Mouse (Mus musculus) neural tube, embryonic 12.5 days (tissue): ENCODE data around the gene Shisa5. TPM values are rescaled to one million over a fixed set of nuclear protein-coding genes. Genes with fewer than 3 reads are reported as not detected.

ENCODE experiments used
- ATAC-seq: fragments of 200-750 bp; cut with Nextera tagmentation; 2 replicates; pipeline ENCODE4 v1.8.0; 2017; ENCODE audit warnings: low read depth, mild to moderate bottlenecking, moderate TSS enrichment, moderate library complexity; ENCODE audit not compliant: low FRiP score
- H3K27ac ChIP-seq: fragments of 300-500 bp; sonication (generic); 2 replicates; pipeline ENCODE4 v1.5.1; 2016
- H3K27me3 ChIP-seq: fragments of 300-500 bp; sonication (generic); replicated peaks from 2 replicates; pipeline ENCODE4 v1.6.1; 2016; ENCODE audit warnings: mild to moderate bottlenecking
- H3K36me3 ChIP-seq: fragments of 300-500 bp; sonication (generic); 2 replicates; pipeline ENCODE4 v1.6.1; 2016; ENCODE audit warnings: mild to moderate bottlenecking
- H3K4me1 ChIP-seq: fragments of 300-500 bp; sonication (generic); 2 replicates; pipeline ENCODE4 v1.6.1; 2016
- H3K4me2 ChIP-seq: fragments of 300-500 bp; sonication (generic); replicated peaks from 2 replicates; pipeline ENCODE4 v1.6.1; 2016; ENCODE audit warnings: mild to moderate bottlenecking
- H3K4me3 ChIP-seq: fragments of 300-500 bp; sonication (generic); 2 replicates; pipeline ENCODE4 v1.5.1; 2016
- H3K9ac ChIP-seq: fragments of 300-500 bp; sonication (generic); 2 replicates; pipeline ENCODE4 v1.6.1; 2016; ENCODE audit warnings: mild to moderate bottlenecking
- H3K9me3 ChIP-seq: fragments of 300-500 bp; sonication (generic); 2 replicates; pipeline ENCODE4 v1.6.1; 2016; ENCODE audit warnings: mild to moderate bottlenecking
- WGBS: fragments of 180-500 bp; shearing (Covaris S2); methylation state at CpG from one replicate; pipeline ENCODE4 v1.1.7; 2016; 5-methylcytosine and 5-hydroxymethylcytosine counted together
- polyA plus RNA-seq: library from polyadenylated mRNA; unstranded; fragments of >200 nt; fragmentation: Nextera tagmentation; extraction: Ambion mirVana; gene quantifications from 2 replicates; pipeline ENCODE4 v1.2.1, GENCODE M21; 2016

Shisa5 gene
- polyA plus RNA-seq, 1 experiment from 2014 or later: 45.0 TPM

- no peak for ATAC-seq
- H3K9me3 ChIP-seq: no peaks in the 10 kb centered on the region
- no peak overlapping the region for H3K4me3 ChIP-seq
- WGBS: 86% methylated on average over 9 of the region's 9 CpGs
- no peak overlapping the region for H3K27ac ChIP-seq
- H3K4me2 ChIP-seq: no peak overlapping the region
- no peaks in the 10 kb centered on the region for H3K27me3 ChIP-seq
- peaks cover 7% of the 10 kb centered on the region for H3K4me1 ChIP-seq
- H3K9ac ChIP-seq: no peak overlapping the region
- H3K36me3 ChIP-seq: no peaks in the 10 kb centered on the region; the same call in 1 of the 2 replicates
Observed at GRCm38 (mm10) chr9:109049996-109050673, 11.8 kb downstream of the Shisa5 start.

GRCm38 (mm10) chr9:109050674-109050997 is 12.3 kb downstream of the Shisa5 start:
- 89% methylated on average over 3 of the region's 3 CpGs for WGBS
- Histone ChIP-seq H3K4me2 (no peak overlapping the region), H3K4me3 (no peak overlapping the region), H3K9me3 (no peaks in the 10 kb centered on the region), H3K27ac (no peak overlapping the region), H3K36me3 (no peaks in the 10 kb centered on the region; the same call in 1 of the 2 replicates), H3K9ac (no peak overlapping the region), H3K4me1 (peaks cover 12% of the 10 kb centered on the region), H3K27me3 (no peaks in the 10 kb centered on the region)
- ATAC-seq: no peak

GRCm38 (mm10) chr9:109051011-109051501 is 12.7 kb downstream of the Shisa5 start:
- H3K4me2 ChIP-seq: no peak overlapping the region
- no peak for ATAC-seq
- no peak overlapping the region for H3K4me3 ChIP-seq
- 88% methylated on average over 13 of the region's 13 CpGs for WGBS
- no peaks in the 10 kb centered on the region for H3K9me3 ChIP-seq
- H3K27ac ChIP-seq: no peak overlapping the region
- H3K4me1 ChIP-seq: peaks cover 13% of the 10 kb centered on the region
- no peaks in the 10 kb centered on the region for H3K27me3 ChIP-seq
- H3K36me3 ChIP-seq: peaks cover 2% of the 10 kb centered on the region; the same call in 1 of the 2 replicates
- H3K9ac ChIP-seq: no peak overlapping the region

- H3K4me3 ChIP-seq: no peak overlapping the region
- no peak overlapping the region for H3K9ac ChIP-seq
- ATAC-seq: no peak
- no peak overlapping the region for H3K27ac ChIP-seq
- 87% methylated on average over 10 of the region's 10 CpGs for WGBS
- H3K9me3 ChIP-seq: no peaks in the 10 kb centered on the region
- peaks cover 13% of the 10 kb centered on the region for H3K4me1 ChIP-seq
- no peak overlapping the region for H3K4me2 ChIP-seq
- H3K36me3 ChIP-seq: peaks cover 10% of the 10 kb centered on the region
- no peaks in the 10 kb centered on the region for H3K27me3 ChIP-seq
Observed at GRCm38 (mm10) chr9:109051651-109052489, 13.5 kb downstream of the Shisa5 start.

GRCm38 (mm10) chr9:109052490-109053260 is 14.3 kb downstream of the Shisa5 start:
- no peaks in the 10 kb centered on the region for H3K9me3 ChIP-seq
- no peak overlapping the region for H3K4me2 ChIP-seq
- no peak for ATAC-seq
- no peak overlapping the region for H3K9ac ChIP-seq
- WGBS: 89% methylated on average over 9 of the region's 9 CpGs
- no peaks in the 10 kb centered on the region for H3K27me3 ChIP-seq
- H3K4me1 ChIP-seq: peaks cover 13% of the 10 kb centered on the region
- no peak overlapping the region for H3K4me3 ChIP-seq
- no peak overlapping the region for H3K27ac ChIP-seq
- peaks cover 18% of the 10 kb centered on the region for H3K36me3 ChIP-seq

- WGBS: 78% methylated on average over 3 of the region's 3 CpGs
- Histone ChIP-seq H3K36me3 (peaks cover 25% of the 10 kb centered on the region), H3K9ac (no peak overlapping the region), H3K4me2 (no peak overlapping the region), H3K27ac (no peak overlapping the region), H3K4me3 (no peak overlapping the region), H3K4me1 (peaks cover 13% of the 10 kb centered on the region), H3K9me3 (no peaks in the 10 kb centered on the region), H3K27me3 (no peaks in the 10 kb centered on the region)
- ATAC-seq: no peak
Observed at GRCm38 (mm10) chr9:109053366-109053765, 15.0 kb downstream of the Shisa5 start.

- Histone ChIP-seq H3K9ac (no peak overlapping the region), H3K36me3 (peaks cover 29% of the 10 kb centered on the region), H3K9me3 (no peaks in the 10 kb centered on the region), H3K27me3 (no peaks in the 10 kb centered on the region), H3K27ac (no peak overlapping the region), H3K4me2 (no peak overlapping the region), H3K4me1 (peaks cover 18% of the 10 kb centered on the region), H3K4me3 (no peak overlapping the region)
- no peak for ATAC-seq
- WGBS: 82% methylated on average over 6 of the region's 6 CpGs
Observed at GRCm38 (mm10) chr9:109053851-109054250, 15.5 kb downstream of the Shisa5 start.

- H3K4me2 ChIP-seq: peak overlapping the region; percentile 40
- peak; percentile 48; the same call in 1 of the 2 replicates for ATAC-seq
- peaks cover 29% of the 10 kb centered on the region for H3K36me3 ChIP-seq
- 15% methylated on average over 7 of the region's 7 CpGs for WGBS
- H3K27me3 ChIP-seq: no peaks in the 10 kb centered on the region
- peaks cover 25% of the 10 kb centered on the region for H3K4me1 ChIP-seq
- 0 out of 2 replicates have a peak overlapping the region, but pooled peaks have one; percentile 21 for H3K9ac ChIP-seq
- no peak overlapping the region for H3K27ac ChIP-seq
- H3K4me3 ChIP-seq: 0 out of 2 replicates have a peak overlapping the region, but pooled peaks have one; percentile 15
- H3K9me3 ChIP-seq: no peaks in the 10 kb centered on the region
Observed at GRCm38 (mm10) chr9:109054712-109055111, 16.3 kb downstream of the Shisa5 start.

- Histone ChIP-seq H3K36me3 (peaks cover 36% of the 10 kb centered on the region), H3K9ac (0 out of 2 replicates have a peak overlapping the region, but pooled peaks have one; percentile 21), H3K9me3 (no peaks in the 10 kb centered on the region), H3K27me3 (no peaks in the 10 kb centered on the region), H3K4me1 (peaks cover 25% of the 10 kb centered on the region), H3K4me2 (peak overlapping the region; percentile 40), H3K4me3 (0 out of 2 replicates have a peak overlapping the region, but pooled peaks have one; percentile 15), H3K27ac (no peak overlapping the region)
- ATAC-seq: no peak
- WGBS: 93% methylated on average over 12 of the region's 12 CpGs
Observed at GRCm38 (mm10) chr9:109055271-109056030, 17.1 kb downstream of the Shisa5 start.

- Histone ChIP-seq H3K9ac (no peak overlapping the region), H3K4me1 (peaks cover 25% of the 10 kb centered on the region), H3K27me3 (no peaks in the 10 kb centered on the region), H3K9me3 (no peaks in the 10 kb centered on the region), H3K4me3 (no peak overlapping the region), H3K27ac (no peak overlapping the region), H3K36me3 (peaks cover 42% of the 10 kb centered on the region), H3K4me2 (no peak overlapping the region)
- ATAC-seq: no peak
- WGBS: 93% methylated on average over 17 of the region's 17 CpGs
Observed at GRCm38 (mm10) chr9:109056081-109056690, 17.8 kb downstream of the Shisa5 start.

GRCm38 (mm10) chr9:109056916-109057315 is 18.6 kb downstream of the Shisa5 start:
- no peak for ATAC-seq
- Histone ChIP-seq H3K9me3 (no peaks in the 10 kb centered on the region), H3K4me2 (no peak overlapping the region), H3K4me3 (no peak overlapping the region), H3K9ac (no peak overlapping the region), H3K36me3 (peaks cover 45% of the 10 kb centered on the region), H3K27ac (no peak overlapping the region), H3K27me3 (no peaks in the 10 kb centered on the region), H3K4me1 (peaks cover 25% of the 10 kb centered on the region)
- WGBS: 95% methylated on average over 4 of the region's 4 CpGs
